Mouse (Mus musculus) urinary bladder, postnatal 36 days (tissue): ENCODE data around the gene Ttbk2.

ENCODE experiments used
- DNase-seq, 2 experiments: peaks; one replicate each; pipeline ENCODE4 v3.0.0; 2022; ENCODE audit warnings: low spot score in 2 of 2, mixed read lengths in 1 of 2

The Ttbk2 gene

GRCm38 (mm10) chr2:120850424-120851082, at the start of gene Ttbk2:
Gene Ttbk2 (minus strand): TSS chr2:120850604.
- peak; percentile 96 to 97 for DNase-seq

GRCm38 (mm10) chr2:120896361-120896760, 46.0 kb upstream of the Ttbk2 start:
- no peak for DNase-seq

GRCm38 (mm10) chr2:120887601-120888000, 37.2 kb upstream of the Ttbk2 start:
- DNase-seq: no peak

- DNase-seq: no peak
These were observed 22.8 kb upstream of the Ttbk2 start for GRCm38 (mm10) chr2:120873192-120873591.

GRCm38 (mm10) chr2:120871447-120872336, 21.3 kb upstream of the Ttbk2 start:
- no peak for DNase-seq

- DNase-seq: no peak
These were observed 16.9 kb upstream of the Ttbk2 start for GRCm38 (mm10) chr2:120867336-120867735.

GRCm38 (mm10) chr2:120866561-120866960, 16.2 kb upstream of the Ttbk2 start:
- DNase-seq: no peak

- DNase-seq: no peak
These were observed 13.0 kb upstream of the Ttbk2 start for GRCm38 (mm10) chr2:120863389-120863788.

- no peak for DNase-seq
These were observed 10.3 kb upstream of the Ttbk2 start for GRCm38 (mm10) chr2:120860699-120861098.

GRCm38 (mm10) chr2:120858131-120858530, 7.7 kb upstream of the Ttbk2 start:
- DNase-seq: no peak

GRCm38 (mm10) chr2:120853151-120853550, 2.7 kb upstream of the Ttbk2 start:
- DNase-seq: no peak

- DNase-seq: no peak
These were observed 2.2 kb upstream of the Ttbk2 start for GRCm38 (mm10) chr2:120852626-120853025.

- DNase-seq: peak; percentile 35 to 37
These were observed 668 bp downstream of the Ttbk2 start, which contains the start of gene Cdan1 for GRCm38 (mm10) chr2:120849449-120850423. Gene Cdan1 (minus strand): TSS chr2:120850128.

- no peak for DNase-seq
These were observed 5.1 kb downstream of the Ttbk2 start for GRCm38 (mm10) chr2:120845280-120845679.

- no peak for DNase-seq
These were observed 6.4 kb downstream of the Ttbk2 start for GRCm38 (mm10) chr2:120843990-120844389.

- DNase-seq: no peak
These were observed 9.2 kb downstream of the Ttbk2 start for GRCm38 (mm10) chr2:120841211-120841610.

- no peak for DNase-seq
These were observed 15.2 kb downstream of the Ttbk2 start for GRCm38 (mm10) chr2:120835167-120835566.

GRCm38 (mm10) chr2:120826936-120827638, 23.3 kb downstream of the Ttbk2 start:
- DNase-seq: no peak

- no peak for DNase-seq
These were observed 80.0 kb downstream of the Ttbk2 start for GRCm38 (mm10) chr2:120770265-120770935.

- DNase-seq: no peak
These were observed 88.5 kb downstream of the Ttbk2 start for GRCm38 (mm10) chr2:120761922-120762321.
